Mouse (Mus musculus) cerebellum, adult 9-10 months (tissue): ENCODE measurements around the gene Saa2.
"Not testable (repeated sequence)": the region's sequence is repeated elsewhere in the genome, so short reads cannot be mapped to it uniquely, and the experiment has no call there.

Source experiments
- DNase-seq: peaks from one replicate; pipeline ENCODE4 v3.0.0; 2022

The Saa2 gene

DNA sequence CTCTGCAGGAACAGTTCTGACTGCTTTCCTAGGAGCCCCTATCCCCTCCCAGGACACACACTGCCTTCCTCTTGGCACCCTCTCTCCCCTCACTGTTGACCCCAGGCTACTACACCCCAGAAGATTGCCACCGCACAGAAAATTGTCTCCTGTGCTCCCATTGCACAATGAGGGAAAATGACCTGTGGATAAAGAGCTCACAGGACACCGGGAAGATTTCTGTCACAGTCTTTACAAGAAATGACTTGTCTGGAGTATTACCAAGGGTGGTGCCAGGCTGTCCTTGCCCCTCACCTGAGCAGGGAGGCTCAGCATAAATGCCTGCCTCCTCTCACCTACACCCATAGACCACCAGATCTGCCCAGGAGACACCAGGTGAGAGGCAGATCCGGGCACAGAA, at the start of gene Saa2:
TSS of gene Saa2 (plus strand) at position 301 of the 400 bp plus-strand sequence.
- DNase-seq, result no peak

DNA sequence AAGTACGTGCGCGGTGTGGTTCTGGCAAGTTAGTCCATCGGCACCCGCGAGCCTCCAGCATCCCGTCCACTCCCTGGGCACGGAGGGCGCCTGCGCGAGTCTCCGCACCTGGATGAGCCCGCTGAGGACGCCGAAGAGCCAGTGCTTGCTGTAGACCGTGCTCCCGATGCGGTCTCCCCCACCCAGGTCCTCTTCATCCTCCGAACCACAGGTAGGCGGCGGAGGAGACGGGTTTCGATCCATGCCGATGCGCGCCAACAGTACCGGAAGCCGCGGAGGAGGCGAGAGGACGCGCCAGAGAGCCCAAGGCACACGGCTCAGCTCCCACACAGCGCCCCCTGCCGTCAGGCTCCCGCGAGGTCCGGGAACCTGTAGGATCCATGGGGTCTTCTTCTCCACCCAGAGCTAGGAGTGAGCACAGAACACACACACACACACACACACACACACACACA, 41.2 kb upstream of the Saa2 start, which contains the start of gene Saal1:
TSS of gene Saal1 (minus strand) at position 291 of the 455 bp plus-strand sequence.
- peak; percentile 84 for DNase-seq

DNA sequence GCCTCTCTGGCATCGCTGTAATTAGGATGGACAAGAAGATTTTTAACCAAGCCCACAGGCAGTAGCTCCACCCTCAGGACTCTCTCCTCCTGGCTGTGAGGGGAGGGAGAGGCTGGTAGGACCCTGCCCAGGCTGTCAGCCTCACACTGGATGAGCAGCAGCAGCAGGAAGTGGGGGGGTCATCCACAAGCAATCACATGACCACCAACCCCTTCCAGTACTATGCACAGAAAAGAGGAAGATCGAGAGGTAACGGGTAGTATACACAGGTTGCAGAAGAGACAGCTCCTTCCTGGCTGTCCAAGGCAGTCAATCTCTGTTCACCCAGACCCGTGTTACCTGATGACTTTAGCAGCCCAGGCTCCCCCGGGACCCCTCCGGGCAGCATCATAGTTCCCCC, 39.3 kb upstream of the Saa2 start:
- no peak for DNase-seq

DNA sequence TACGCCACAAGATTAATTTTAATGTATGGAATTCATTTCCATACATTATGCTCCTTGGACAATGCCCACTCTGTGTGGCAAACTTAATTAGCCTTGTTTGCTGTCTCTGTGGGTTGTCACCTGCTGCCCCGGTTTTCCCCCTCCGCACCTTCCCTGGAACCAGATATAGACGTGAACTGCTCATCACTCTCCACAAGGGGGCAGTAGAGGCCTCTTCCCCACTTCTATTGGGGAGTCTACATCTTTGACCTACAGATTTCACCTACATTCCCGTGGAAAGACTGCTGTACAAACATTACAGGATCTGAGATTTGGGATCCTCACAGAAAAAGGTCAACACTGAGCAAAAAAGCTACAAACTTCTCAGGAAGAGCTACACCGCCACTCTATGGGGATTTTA, 37.1 kb upstream of the Saa2 start:
- DNase-seq, result peak; percentile 87

DNA sequence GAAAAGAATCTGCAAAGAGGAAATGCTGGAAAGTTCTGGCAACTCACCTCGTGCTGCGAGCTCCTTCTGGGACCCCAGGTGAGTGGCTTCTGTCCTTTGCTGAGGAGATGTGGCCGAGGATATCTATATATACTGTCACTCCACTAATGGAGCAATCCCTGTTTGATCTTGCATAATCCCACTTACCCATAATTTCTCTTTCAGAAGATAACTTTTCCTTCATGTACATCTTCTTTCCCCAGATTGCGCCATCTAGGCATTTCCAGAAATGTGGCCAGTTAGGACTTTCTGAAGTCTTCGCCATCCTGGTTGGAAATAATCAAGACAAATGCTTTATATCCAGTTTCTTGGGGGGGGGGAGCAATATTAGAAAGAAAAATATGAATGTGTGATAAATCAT, 36.0 kb upstream of the Saa2 start, which contains the start of gene Saa3:
TSS of gene Saa3 (minus strand) at position 101 of the 400 bp plus-strand sequence.
- no peak for DNase-seq

DNA sequence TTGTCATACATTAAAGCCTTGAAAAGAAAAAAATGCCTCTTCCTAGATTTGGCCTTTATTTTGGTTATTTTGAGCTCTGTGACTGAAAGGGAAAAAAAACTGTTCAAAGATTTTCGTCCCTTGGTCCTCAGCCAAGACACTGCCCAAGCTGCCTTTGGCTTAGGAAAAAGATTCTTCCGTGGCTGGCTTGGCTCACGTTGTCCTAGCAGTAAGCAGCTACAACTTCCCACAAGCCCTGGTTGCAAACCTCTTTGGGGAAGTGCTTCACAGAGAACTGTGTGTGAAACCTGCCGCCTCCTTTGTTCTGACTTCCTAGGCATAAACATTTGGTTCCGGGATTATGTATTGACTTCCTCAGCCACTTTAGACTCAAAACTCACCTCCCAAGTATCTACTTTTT, 34.7 kb upstream of the Saa2 start:
- peak; percentile 66 for DNase-seq

DNA sequence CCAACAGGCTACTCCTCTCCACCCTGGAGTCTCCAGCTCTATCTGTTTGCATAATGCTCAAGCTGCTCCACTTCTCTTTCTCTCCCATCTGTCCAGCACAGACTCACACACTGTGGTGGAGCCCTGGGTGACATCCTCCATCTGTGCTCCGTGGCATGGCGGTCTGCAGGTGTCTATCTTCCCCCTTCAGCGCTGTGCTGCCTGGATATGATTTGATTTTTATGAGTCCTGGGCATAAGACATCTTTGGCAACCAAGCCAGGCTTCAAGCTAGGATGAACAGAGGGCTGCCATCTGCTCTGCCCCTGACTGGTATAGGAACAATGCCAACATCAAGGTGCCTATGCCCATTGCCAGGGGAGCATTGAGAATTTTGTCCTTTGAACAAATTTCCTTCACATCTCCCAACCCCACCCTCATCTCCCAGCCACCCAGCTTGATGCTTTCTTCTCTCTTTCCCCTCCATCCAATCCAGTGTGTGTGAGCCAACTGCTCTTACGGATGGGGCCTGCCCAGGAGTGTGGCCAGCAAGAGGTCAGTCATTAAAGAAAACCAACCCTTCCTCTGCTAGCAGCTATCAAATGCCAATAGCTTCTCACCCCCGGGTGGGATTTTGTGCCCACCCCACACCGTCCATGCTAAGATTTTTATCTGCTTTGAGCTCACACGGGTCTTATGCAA, 32.9 kb upstream of the Saa2 start:
- peak; percentile 97 for DNase-seq

DNA sequence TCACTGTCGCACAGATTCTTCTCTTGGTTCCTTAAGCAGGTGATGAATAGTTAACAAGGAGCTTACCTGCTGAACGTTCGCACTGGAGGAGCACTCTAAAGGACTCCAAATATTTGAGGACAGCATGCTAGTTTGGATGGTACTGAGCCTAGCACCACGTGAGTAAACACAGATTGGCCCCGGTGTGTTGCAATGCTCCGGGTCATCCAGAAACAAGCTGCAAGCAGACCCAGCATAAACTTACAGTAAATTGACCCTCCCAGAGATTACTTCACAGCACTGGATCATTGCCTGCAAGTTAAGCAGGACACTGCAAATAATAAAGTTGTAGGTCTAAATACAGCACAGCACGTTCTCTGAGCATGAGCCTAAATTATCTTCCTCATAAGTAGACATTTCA, 32.1 kb upstream of the Saa2 start:
- peak; percentile 67 for DNase-seq

DNA sequence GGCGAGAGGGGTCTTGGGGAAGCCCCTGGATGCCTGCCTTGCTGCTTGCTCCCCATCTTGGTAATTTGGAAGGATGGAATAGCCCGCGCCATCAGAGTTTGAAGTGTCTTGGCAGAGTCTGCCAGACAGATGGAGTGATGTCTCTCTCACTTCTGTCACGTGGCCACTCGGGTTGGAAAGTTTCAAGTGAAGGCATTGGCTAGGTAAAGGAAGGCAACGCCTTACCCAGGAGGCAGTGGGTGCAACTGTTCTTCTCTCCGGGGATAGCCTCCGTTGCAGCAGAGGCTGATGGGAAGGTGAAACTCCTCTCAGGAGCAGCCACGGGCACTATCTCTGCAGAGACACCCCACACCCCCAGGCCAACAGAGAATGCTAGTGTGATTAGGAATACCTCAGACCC, 31.1 kb upstream of the Saa2 start:
- DNase-seq, result peak; percentile 75

DNA sequence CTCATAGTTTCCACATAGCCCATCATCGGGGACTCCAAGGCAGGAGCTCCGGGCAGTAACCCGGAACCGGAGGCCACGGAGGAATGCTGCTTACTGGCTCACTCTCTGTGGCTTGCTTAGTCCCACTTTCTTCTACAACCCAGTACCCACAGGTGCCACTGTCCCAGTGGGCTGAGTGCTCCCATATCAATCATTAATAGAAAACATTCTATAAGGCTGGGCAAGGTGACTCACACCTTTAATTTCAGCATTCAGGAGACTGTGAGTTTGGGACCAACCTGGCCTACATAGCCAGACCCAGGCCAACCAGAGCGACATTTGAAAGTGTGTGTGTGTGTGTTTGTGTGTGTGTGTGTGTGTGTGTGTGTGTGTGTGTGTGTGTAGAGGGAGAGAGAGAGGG, 28.2 kb upstream of the Saa2 start:
- DNase-seq, result no peak

DNA sequence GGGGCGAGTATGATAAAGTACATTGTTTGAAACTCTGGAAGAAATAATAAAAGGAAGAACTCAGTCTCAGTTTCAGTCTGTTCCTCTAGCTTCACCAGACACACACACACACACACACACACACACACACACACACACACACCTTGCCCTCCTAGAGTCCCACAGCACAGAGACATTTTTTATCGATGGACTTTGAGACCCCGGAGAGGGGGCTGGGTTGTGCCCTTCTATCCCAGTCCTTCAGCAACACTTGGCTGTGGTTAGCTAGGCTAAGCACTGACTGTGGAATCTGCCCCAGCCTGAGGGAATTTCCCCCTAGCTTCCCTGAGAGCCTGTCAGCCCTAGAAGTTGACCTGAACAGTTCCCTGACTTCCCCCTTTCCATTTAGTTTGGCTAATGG, 27.7 kb upstream of the Saa2 start:
- DNase-seq, result no peak

DNA sequence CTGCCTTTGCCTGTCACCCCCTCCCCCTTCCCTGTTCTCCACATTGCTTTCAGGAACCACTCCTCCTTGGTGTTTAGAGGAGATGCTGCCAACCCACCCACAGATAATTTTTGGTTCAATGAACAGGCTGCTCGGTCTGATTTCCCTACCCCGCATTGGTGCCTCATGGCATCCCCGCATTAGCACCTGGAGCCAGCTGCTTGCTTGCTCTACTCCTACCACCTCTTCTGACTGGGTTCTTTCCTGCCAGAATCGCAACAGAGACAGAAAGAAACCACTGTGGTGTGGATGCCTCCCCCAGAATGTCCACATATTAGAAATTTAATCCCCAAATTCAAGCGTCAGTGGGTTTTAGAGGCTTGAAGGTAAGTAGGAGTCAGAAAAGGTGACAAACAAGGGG, 27.2 kb upstream of the Saa2 start:
- DNase-seq, result no peak

DNA sequence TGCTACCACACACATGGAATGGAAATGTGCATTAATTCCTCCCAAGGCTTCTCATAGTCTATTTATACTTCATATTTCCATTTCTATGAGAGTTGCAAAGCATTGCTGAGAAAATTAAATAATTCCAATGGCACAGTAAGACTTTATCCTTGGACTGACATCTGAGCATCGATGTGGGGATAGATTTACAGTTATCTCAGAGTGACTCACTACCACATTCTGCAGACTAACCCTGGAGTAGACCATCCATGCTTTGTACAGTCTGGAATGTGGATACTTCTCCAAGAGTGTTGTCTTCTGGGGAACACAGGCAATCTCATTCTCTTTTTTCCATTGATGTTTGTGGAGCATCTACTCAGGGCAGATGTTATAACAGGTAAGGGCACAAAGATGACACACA, 24.0 kb upstream of the Saa2 start:
- no peak for DNase-seq

DNA sequence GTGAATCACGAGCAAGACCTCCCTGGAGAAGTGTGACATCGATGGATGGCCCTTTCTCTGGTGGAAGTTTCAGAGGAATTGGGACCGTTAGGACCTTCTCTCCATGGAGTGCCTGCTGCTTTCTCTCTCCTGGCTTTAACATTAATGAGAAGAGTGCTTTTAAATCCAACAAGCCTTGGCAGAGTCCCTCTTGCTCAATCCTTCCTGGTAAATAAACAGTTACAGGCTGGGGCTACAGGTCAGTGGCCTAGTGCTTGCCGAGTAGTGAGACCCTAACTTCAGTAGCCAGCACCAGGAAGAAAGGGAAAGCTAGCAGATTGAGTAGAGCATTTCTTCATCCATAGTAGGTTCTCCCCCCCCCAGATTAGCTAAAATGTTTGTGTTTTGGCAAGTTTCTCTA, 19.1 kb upstream of the Saa2 start, which contains the start of gene Saa4:
TSS of gene Saa4 (minus strand) at position 146 of the 400 bp plus-strand sequence.
- DNase-seq, result no peak

DNA sequence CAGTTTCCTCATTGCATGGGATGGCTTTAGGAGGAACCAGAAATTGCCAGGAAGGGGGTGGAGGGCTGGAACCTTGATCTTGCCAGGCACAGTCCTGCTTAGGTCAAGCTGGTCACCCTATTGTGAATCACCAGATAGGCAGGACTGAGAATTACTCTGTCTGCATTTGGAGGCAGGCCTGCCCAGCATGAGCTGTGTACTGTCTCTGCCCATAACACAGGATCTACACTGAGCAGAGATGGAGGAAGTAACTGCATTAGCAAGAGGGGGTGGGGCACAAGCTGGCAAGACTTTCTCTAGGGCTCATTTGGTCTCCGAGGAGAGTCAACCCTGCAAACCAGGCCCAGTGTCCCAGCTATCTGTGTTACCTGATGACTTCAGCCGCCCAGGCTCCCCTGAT, 16.6 kb upstream of the Saa2 start:
- no peak for DNase-seq

DNA sequence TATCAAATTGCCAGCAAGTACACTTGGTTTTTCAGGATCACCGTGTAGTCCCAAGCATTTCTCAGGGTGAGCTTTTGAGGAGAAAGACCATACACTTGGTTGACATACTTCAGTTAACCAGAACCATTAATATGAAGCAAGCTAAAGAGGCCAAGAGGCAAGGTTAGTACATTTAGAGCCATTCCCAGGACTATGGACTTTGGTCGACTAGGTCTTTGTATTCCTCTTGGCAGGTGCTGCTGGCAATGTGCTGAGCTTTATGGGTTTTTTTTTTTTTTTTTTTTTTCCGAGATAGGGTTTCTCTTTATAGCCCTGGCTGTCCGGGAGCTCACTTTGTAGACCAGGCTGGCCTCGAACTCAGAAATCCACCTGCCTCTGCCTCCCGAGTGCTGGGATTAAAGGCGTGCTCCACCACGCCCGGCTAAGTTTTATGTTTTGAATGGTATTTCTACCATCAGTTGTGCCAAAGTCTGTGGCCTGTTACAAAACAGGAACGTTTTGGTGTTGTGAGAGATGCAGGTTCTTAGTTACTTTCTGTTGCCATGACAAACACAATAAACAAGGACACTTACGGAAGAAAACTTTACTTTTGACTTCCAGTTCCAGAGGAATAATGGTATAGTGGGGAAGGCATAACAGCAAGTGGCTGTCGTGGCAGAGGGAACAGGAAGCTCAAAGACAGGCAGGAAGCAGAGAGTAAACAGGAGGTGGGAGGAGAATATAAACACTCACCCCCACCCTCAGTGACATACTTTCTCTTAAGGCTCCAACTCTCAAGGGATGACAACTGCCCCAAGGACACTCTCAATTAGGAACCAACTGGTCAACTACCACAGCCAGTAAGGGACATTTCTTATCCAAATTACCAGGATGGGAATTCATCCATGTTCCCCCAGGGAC, 12.8 kb upstream of the Saa2 start:
- no peak for DNase-seq

DNA sequence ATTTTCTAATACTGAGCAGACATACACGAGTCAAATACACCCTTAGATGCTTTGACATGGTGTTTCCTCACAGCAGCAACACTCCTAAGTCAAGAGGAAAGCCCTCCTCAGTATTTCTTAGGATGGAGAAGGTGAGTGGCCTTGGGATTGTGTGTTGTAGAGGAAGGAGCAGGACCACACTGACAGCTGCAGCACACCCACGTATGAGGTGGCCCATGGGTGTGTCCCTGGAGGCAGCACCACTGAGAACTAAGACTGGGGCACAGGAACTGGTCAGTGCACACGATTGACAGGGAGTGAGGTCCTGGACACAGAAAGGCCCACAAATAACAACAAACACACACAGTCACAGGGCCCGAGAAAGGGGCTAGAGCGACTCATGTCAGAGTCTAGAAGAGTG, 11.5 kb upstream of the Saa2 start:
- not testable (repeated sequence) for DNase-seq

DNA sequence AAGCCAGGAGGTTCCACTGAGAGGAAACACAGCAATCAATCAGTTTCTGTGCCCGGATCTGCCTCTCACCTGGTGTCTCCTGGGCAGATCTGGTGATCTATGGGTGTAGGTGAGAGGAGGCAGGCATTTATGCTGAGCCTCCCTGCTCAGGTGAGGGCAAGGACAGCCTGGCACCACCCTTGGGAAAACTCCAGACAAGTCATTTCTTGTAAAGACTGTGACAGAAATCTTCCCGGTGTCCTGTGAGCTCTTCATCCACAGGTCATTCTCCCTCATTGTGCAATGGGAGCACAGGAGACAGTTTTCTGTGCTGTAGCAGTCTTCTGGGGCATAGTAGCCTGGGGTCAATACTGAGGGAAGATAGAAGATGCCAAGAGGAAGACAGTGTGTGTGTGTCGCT, 8.7 kb upstream of the Saa2 start, which contains the start of gene Saa1:
TSS of gene Saa1 (minus strand) at position 101 of the 400 bp plus-strand sequence.
- DNase-seq, result not testable (repeated sequence)

DNA sequence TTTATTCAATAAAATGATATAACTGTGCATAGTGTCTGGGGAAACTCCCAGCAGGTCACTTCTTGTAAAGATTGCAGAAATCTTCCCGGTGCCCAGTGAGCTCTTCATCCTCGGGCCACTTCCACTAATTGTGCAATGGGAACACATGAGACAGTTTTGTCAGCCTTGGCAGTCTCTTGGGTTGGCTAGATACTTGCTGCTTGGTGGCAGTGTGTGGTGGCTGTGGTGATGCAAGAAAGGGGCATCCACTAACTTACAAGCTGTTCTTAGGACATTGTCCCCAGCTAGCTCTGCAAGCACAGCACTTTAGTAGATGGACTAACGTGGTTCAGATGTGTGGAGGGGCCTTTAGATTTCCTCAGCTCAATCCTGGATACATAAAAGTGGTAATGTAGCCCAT, 5.8 kb upstream of the Saa2 start:
- DNase-seq, result no peak

DNA sequence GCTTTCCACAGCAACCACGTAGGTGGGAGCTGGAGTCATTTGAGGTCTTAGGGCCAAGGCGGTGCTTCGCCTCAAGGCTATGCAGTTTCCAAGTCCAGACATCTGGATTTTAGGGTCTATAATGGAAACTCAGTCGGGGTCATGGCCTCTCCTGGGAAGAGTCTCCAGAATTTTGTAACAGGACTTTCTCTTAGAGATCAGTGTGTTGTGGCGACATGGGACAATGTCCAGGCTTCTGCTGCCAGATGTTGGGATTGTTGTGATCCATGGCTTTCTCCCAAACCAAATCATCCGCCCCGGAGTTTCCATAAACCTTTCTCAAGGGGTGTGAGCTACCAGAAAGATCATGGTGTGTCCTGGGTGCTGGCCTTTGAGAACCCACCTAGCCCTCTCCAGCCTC, 5.2 kb upstream of the Saa2 start:
- no peak for DNase-seq

DNA sequence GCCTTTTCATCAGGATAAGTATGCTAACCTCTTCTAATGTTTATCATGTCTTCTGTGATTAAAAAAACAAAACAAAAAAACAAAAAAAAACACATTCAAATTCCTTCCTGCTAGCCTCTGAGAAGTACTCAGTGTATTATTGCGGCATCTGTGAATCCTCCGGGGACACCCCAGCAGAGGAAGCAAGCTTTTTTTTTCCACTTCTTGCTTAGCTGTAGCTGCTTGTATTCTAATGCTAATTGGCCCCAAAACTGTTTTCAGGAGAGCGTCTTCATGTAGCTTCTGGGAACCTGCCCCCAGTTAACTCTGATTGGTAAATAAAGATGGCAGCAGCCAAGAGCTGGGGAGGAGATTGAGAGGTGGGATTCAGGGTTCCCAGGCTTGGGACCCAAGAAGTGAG, 3.1 kb upstream of the Saa2 start:
- DNase-seq, result no peak

DNA sequence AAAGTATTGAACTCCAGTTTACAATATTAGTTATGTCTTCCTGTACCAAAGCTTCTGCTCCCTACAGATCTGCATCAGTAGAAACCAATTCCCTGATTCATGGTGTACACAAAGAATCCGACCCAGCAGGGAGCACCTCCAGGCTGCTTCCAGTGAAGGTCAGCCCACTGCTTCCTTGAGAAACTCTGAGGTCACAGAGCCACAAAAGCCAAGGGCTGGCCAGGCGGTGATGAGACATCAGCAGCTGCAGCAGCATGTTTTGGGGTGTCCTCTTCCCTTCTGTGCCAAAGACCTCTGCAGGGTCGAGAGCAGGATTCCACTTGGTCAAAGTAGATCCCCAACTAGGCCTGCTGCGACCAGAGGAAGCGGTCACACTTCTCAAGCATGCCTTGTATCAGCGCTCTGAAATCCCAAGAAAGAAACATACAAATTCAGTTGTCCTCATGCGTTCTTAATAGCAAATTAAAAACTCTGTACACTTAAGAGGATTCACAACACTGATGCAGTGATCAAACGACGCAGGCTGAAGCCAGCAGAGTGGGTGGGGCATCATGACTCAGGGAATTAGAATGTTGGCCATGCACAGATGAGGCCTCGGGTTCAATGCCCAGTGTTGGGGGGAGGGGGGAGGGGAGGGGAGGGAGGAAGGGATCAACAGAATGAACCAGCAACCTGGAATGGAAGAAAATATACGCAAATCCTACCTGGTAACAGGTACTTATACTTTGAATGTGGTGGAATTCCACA, 9.6 kb downstream of the Saa2 start:
- no peak for DNase-seq

DNA sequence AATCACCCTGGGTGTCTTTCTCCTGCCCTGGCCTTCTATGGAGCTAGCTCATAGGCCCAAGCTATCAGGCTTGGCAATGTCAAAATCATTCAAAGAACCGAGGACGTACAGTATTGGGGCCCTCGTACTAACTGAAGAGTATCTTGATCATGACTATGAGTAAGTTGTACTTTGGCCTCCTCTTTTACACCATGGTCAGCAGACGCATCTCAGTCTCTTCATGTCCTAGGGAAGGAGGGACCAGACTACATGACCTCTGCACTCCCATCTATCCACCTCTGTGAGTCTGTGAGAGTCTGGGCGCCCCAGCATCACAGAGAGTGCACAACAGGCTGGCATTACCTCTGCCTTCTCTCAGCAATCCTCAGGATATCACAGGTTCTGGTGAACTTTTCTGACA, 11.0 kb downstream of the Saa2 start:
- DNase-seq, result no peak
